Mouse (Mus musculus): ENCODE results near the gene 2810459M11Rik. TPM values are rescaled to one million over a fixed set of nuclear protein-coding genes. Genes with fewer than 3 reads are reported as not detected.

2810459M11Rik gene
- total and polyA plus RNA-seq, 3 experiments, result 0.07 to 0.21 (median 0.12) TPM

- peak; percentile 80 for DNase-seq
These were observed 7.7 kb downstream of the 2810459M11Rik start for GRCm38 (mm10) chr1:86053198-86053921.

DNA sequence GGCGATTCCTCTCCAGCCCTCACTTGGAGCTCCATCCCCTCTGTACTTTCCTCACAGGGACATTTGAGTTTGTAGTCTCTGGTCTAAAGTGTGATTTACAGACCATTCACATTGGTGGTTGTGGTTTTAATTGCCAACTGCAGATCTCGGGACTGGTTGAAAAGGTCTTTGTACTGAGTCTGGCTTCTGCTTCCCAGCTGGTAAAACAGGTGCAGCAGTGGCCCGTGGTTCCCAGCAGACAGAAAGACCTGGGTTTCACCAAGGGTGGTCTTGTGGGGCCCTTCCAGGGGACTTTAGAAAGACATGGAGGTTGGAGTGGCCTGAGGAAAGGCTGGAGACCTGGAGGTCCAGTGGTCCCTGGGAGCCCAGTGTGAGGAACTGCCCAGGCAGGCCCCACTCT lies 9.3 kb downstream of the 2810459M11Rik start:
- DNase-seq, result no peak

GRCm38 (mm10) chr1:86056284-86056683 lies 10.6 kb downstream of the 2810459M11Rik start:
- DNase-seq, result no peak

- peak; percentile 93 for DNase-seq
These were observed 13.4 kb downstream of the 2810459M11Rik start for GRCm38 (mm10) chr1:86058856-86059769.

DNA sequence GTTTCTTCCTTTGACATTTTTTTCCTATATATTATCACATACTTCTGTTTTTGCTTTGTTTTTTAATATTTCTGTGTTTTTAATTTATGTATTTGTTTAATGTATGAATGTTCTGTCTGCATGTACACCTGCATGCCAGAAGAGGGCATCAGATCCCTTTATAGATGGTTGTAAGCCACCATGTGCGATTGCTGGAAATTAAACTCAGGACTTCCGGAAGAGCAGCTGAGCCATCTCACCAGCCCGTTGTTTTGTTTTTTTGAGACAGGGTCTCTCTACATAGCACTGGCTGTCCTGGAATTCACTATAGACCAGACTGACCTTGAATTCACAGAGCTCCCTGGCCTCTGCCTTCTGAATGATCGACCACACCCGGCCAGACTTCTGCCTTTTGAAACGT lies 16.9 kb downstream of the 2810459M11Rik start:
- no peak for DNase-seq

- DNase-seq, result peak; percentile 91
These were observed 18.8 kb downstream of the 2810459M11Rik start, which contains the start of gene Psmd1 for GRCm38 (mm10) chr1:86064271-86064991. Gene Psmd1 (plus strand): TSS chr1:86064387.

- no peak for DNase-seq
These were observed 30.9 kb downstream of the 2810459M11Rik start for GRCm38 (mm10) chr1:86076565-86076964.

- DNase-seq, result peak; percentile 40
These were observed 48.8 kb downstream of the 2810459M11Rik start for GRCm38 (mm10) chr1:86094413-86094812.

DNA sequence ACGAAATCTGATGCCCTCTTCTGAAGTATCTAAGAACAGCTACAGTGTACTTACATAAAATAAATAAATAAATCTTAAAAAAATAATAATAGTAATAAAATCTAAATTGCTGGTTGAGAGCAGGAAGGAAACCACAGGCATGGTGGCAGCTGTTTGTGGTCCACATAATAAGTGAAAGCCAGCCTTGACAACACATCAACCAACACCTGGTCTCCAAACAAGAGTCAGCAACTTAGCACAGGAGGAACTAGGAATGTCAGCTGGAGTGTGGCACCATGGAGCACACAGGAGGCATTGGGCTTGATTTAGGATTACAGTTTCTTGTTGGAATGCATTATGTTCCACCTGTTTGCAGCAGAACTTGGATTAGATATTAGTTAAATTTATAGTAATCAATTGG lies 59.4 kb downstream of the 2810459M11Rik start:
- no peak for DNase-seq

Other genes starting within 250 kb of the 2810459M11Rik start
- gene Itm2c, start 151.6 kb upstream of the 2810459M11Rik start, total RNA-seq (2021), result 100 to 1,000 TPM; 549 to 588 TPM
- 777 and 999 TPM in 2 replicates for gene Itm2c, start 151.6 kb upstream of the 2810459M11Rik start, polyA plus RNA-seq (2012; rRNA removed)
- gene 4933407L21Rik, start 117.4 kb upstream of the 2810459M11Rik start, total RNA-seq (2021), result under 1 TPM in 1 of 2 experiments, not detected in 1; 0.24 TPM
- gene 4933407L21Rik, start 117.4 kb upstream of the 2810459M11Rik start, polyA plus RNA-seq (2012; rRNA removed), result 0.10 TPM in 1 of 2 replicates, not detected in the other
- 1 to 10 TPM; 4.3 to 4.4 TPM for gene Gpr55, start 84.9 kb upstream of the 2810459M11Rik start, total RNA-seq (2021)
- gene Gpr55, start 84.9 kb upstream of the 2810459M11Rik start, polyA plus RNA-seq (2012; rRNA removed), result 0.98 and 1.2 TPM in 2 replicates
- not detected for gene Spata3, start 29.0 kb upstream of the 2810459M11Rik start, total RNA-seq (2021)
- gene Spata3, start 29.0 kb upstream of the 2810459M11Rik start, polyA plus RNA-seq (2012; rRNA removed), result not detected in 2 replicates
- gene Psmd1, start 18.5 kb downstream of the 2810459M11Rik start, total RNA-seq (2021), result 100 to 1,000 TPM; 123 to 128 TPM
- 19.9 and 27.6 TPM in 2 replicates for gene Psmd1, start 18.5 kb downstream of the 2810459M11Rik start, polyA plus RNA-seq (2012; rRNA removed)
- under 1 TPM; 0.14 TPM for gene Htr2b, start 66.1 kb downstream of the 2810459M11Rik start, total RNA-seq (2021)
- 0.25 TPM in 1 of 2 replicates, not detected in the other for gene Htr2b, start 66.1 kb downstream of the 2810459M11Rik start, polyA plus RNA-seq (2012; rRNA removed)
- gene Gm21972, start 87.8 kb downstream of the 2810459M11Rik start, total RNA-seq (2021), result 1 to 10 TPM; 6.9 to 9.4 TPM
- gene Gm21972, start 87.8 kb downstream of the 2810459M11Rik start, polyA plus RNA-seq (2012; rRNA removed), result 0.30 TPM in 1 of 2 replicates, not detected in the other
- gene Armc9, start 108.9 kb downstream of the 2810459M11Rik start, total RNA-seq (2021), result 10 to 100 TPM in 1 of 2 experiments, 1 to 10 TPM in 1; 8.1 to 10.9 TPM
- gene Armc9, start 108.9 kb downstream of the 2810459M11Rik start, polyA plus RNA-seq (2012; rRNA removed), result 2.8 and 3.6 TPM in 2 replicates

Data from adrenal gland, adult 2 months (tissue).